Mouse (Mus musculus) heart, postnatal 0 days (tissue): ENCODE measurements around the gene Ccdc85b. TPM values are rescaled to one million over a fixed set of nuclear protein-coding genes. Genes with fewer than 3 reads are reported as not detected.
A peak's percentile ranks its signal among the peaks of the same experiment; 100 is the strongest.
"Not testable (repeated sequence)": the region's sequence is repeated elsewhere in the genome, so short reads cannot be mapped to it uniquely, and the experiment has no call there.

Experiments used
- ATAC-seq: fragments of 200-750 bp; cut with Nextera tagmentation; 2 replicates; pipeline ENCODE4 v1.8.0; 2017; ENCODE audit warnings: low read depth, moderate number of reproducible peaks, moderate library complexity; ENCODE audit not compliant: insufficient read depth
- DNase-seq: peaks from one replicate; pipeline ENCODE4 v3.0.0-alpha.2; 2016; ENCODE audit warnings: low spot score
- H3K27ac ChIP-seq: fragments of 300-500 bp; sonication (generic); 2 replicates; pipeline ENCODE4 v1.5.1; 2014; ENCODE audit warnings: low read depth, mild to moderate bottlenecking
- H3K27me3 ChIP-seq: fragments of 300-500 bp; sonication (generic); 2 replicates; pipeline ENCODE4 v1.6.1; 2014; ENCODE audit warnings: low read length, mixed read lengths; ENCODE audit not compliant: control insufficient read depth, insufficient read depth
- H3K36me3 ChIP-seq: fragments of 300-500 bp; sonication (generic); replicated peaks from 2 replicates; pipeline ENCODE4 v1.6.1; 2014; ENCODE audit warnings: low read length, mixed read lengths; ENCODE audit not compliant: control insufficient read depth, insufficient read depth
- H3K4me1 ChIP-seq: fragments of 300-500 bp; sonication (generic); 2 replicates; pipeline ENCODE4 v1.6.1; 2014; ENCODE audit warnings: antibody characterized with exemption; ENCODE audit not compliant: control insufficient read depth, insufficient read depth
- H3K4me2 ChIP-seq: fragments of 300-500 bp; sonication (generic); 2 replicates; pipeline ENCODE4 v1.6.1; 2014; ENCODE audit warnings: low read depth, mild to moderate bottlenecking, low read length, moderate library complexity
- H3K4me3 ChIP-seq: fragments of 300-500 bp; sonication (generic); 2 replicates; pipeline ENCODE4 v1.5.1; 2014; ENCODE audit warnings: low read depth, low read length
- H3K9ac ChIP-seq: fragments of 300-500 bp; sonication (generic); replicated peaks from 2 replicates; pipeline ENCODE4 v1.6.1; 2014; ENCODE audit warnings: low read depth, low read length, mixed read lengths
- H3K9me3 ChIP-seq: fragments of 300-500 bp; sonication (generic); replicated peaks from 2 replicates; pipeline ENCODE4 v1.6.1; 2016; ENCODE audit warnings: low read length; ENCODE audit not compliant: control insufficient read depth
- CTCF ChIP-seq: IDR thresholded peaks from 2 replicates; pipeline ENCODE4 v1.5.1; 2016; ENCODE audit warnings: antibody characterized with exemption, control low read depth, low read depth
- EP300 ChIP-seq: IDR thresholded peaks from 2 replicates; pipeline ENCODE4 v1.6.1; 2016; ENCODE audit warnings: antibody characterized with exemption, low read depth
- WGBS: fragments of 180-500 bp; shearing (Covaris S2); extraction: QIAGEN DNeasy Blood & Tissue Kit; methylation state at CpG from one replicate; pipeline ENCODE4 v1.1.7; 2014; 5-methylcytosine and 5-hydroxymethylcytosine counted together
- polyA plus RNA-seq: library from polyadenylated mRNA; unstranded; fragments of >200 nt; fragmentation: Nextera tagmentation; extraction: Ambion mirVana; gene quantifications from 2 replicates; pipeline ENCODE4 v1.2.1, GENCODE M21; 2015
- total RNA-seq: library from RNA; depleted of rRNA; stranded (reverse); fragments of >200 nt; gene quantifications from 2 replicates; pipeline ENCODE4 v1.2.3, GENCODE M21; 2014; ENCODE audit warnings: low replicate concordance; rRNA removed

Gene Ccdc85b
- total and polyA plus RNA-seq, 2 experiments from 2014 or later = 9.2 to 10.6 TPM

DNA sequence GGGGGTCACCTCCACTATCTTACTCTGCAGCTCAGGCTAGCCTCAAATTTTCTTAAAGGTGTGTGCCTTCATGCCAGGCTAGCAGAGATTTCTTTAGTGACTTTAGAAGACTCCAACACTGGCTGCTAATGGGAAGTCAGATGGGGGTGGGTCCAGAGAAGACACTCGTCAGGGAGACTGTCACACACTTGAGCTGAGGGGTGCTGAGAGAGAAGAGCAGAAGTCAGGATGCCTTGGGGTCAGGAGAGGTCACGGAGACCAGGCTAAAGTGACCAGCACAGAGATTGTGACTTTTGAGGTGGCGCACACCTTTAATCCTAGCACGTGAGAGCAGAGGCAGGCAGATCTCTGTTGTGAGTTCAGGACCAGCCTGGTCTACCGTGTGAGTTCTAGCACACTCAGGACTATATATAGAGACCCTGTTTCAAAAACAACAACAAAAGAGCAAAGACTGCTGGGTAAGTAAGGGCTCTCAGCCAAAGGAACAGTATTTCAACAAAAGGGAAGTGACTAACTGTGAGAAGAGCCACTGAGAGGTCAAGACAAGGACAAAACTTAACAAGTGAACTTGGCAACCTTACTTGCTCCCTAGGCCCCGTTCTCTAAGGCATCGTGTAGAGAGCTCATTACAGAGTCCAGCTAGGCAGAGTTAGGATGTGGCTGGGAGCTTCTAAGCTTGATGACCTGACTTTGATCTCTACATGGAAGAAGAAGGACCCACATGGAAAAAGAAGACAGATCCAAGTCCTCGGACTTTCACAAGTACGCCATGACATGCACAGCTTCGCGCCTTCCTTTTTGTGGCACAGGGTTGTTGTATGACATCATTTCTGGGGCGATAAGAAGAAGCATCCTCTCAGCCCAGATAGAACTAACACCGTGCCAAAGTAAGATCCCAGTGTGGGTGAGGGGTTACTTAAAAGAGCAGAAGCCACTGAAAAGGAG is 49.4 kb downstream of the Ccdc85b start:
- Histone ChIP-seq H3K27me3 (no peaks in the 10 kb centered on the region), H3K4me2 (peak overlapping the region; percentile 77; the same call in 1 of the 2 replicates), H3K27ac (peak overlapping the region; percentile 100), H3K9me3 (no peaks in the 10 kb centered on the region), H3K4me3 (peak overlapping the region; percentile 60; the same call in 1 of the 2 replicates), H3K4me1 (peaks cover 16% of the 10 kb centered on the region; the same call in 1 of the 2 replicates), H3K36me3 (no peaks in the 10 kb centered on the region), H3K9ac (no peak overlapping the region)
- TF ChIP-seq EP300 = peak; percentile 71; the same call in 1 of the 2 replicates
- TF ChIP-seq CTCF = no peak
- DNase-seq = peak; percentile 62
- 52% methylated on average over 13 of the region's 13 CpGs for WGBS
- peak; percentile 27 for ATAC-seq

DNA sequence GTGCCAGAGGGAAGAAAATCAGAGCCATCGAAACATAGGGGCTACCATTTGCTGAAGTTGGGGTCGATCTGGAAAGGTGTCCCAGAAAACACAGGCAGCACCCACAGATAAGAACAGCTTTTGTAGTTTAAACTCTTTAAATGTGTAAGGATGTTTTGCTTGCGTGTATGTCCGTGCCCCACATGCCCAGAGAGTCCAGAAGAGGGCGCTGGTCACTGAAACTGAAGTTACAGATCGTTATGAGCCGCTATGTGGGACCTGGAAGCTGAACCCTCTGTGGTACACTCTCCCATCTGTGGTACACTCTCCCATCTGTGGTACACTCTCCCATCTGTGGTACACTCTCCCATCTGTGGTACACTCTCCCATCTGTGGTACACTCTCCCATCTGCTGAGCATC is 50.6 kb downstream of the Ccdc85b start:
- ATAC-seq = peak; percentile 72

DNA sequence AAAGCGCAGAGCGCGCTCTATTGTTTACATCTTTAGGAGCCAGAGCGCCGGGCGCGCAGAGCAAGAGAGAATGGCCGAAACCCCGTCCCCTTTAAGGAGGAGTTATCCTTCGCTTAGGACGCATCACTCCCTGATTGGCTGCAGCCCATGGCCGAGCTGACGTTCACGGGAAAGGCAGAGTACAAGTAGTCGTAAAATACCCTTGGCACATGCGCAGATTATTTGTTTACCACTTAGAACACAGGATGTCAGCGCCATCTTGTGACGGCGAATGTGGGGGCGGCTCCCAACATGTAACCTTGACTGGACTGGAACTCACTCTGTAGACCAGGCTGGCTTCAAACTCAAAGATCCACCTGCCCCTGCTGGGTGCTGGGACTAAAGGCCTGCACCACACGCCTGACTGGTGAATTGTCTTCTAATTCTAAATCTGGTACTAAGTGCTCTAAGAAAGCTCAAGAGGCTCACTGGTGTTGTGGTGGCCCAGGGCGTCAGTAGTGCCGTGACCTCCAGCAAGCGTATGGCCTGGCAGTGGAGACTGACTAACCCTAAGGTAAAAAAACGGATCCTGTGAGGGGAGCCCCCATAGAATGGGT is 51.1 kb downstream of the Ccdc85b start:
- Histone ChIP-seq H3K27ac (peak overlapping the region; percentile 100), H3K4me3 (peak overlapping the region; percentile 60), H3K4me1 (peaks cover 16% of the 10 kb centered on the region; the same call in 1 of the 2 replicates), H3K9ac (peak overlapping the region; percentile 79), H3K4me2 (peak overlapping the region; percentile 77)
- ATAC-seq = peak; percentile 76
- H3K36me3 ChIP-seq, H3K9me3 ChIP-seq, H3K27me3 ChIP-seq, DNase-seq: not testable (repeated sequence)
- 11% methylated on average over 21 of the region's 25 CpGs for WGBS

More for the DNA sequence above, 50.6 kb downstream of the Ccdc85b start:
- peak overlapping the region; percentile 79 for H3K9ac ChIP-seq
- H3K27ac ChIP-seq = peak overlapping the region; percentile 100
- H3K4me2 ChIP-seq = peak overlapping the region; percentile 77
- peak overlapping the region; percentile 60 for H3K4me3 ChIP-seq
- 18% methylated on average over 7 of the region's 7 CpGs for WGBS
- no peaks in the 10 kb centered on the region for H3K9me3 ChIP-seq
- DNase-seq = peak; percentile 87
- H3K4me1 ChIP-seq = peaks cover 16% of the 10 kb centered on the region; the same call in 1 of the 2 replicates
- TF ChIP-seq CTCF (peak; percentile 61), EP300 (no peak)
- H3K27me3 ChIP-seq = no peaks in the 10 kb centered on the region
- H3K36me3 ChIP-seq = no peaks in the 10 kb centered on the region

DNA sequence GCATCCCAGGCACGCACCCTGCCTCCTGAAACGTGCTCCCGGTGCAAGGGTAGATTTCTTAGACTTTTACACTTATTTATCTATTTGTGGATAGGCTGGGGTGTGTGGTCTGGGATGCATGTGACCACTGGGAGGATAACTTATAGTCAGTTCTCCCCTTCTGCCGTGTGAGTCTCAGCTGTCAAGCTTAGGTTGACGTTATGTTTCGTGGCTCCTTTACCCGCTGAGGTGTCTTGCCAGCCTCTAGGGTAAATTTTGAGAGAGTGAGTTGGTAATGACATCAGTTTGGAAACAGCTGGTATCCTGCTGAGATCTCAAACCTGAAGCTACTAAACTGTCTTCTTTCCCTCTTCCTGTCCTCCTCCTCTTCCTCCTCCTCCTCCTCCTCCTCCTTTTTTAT is 51.8 kb downstream of the Ccdc85b start:
- Histone ChIP-seq H3K36me3 (no peaks in the 10 kb centered on the region), H3K27ac (peak overlapping the region; percentile 81), H3K4me1 (peaks cover 16% of the 10 kb centered on the region; the same call in 1 of the 2 replicates), H3K27me3 (no peaks in the 10 kb centered on the region), H3K9me3 (no peaks in the 10 kb centered on the region), H3K4me3 (peak overlapping the region; percentile 41), H3K4me2 (peak overlapping the region; percentile 61), H3K9ac (peak overlapping the region; percentile 47; the same call in 1 of the 2 replicates)
- TF ChIP-seq EP300 (no peak), CTCF (no peak)
- 12% methylated on average over 7 of the region's 7 CpGs for WGBS
- DNase-seq (no peak), ATAC-seq (no peak)

Other genes with a start within 250 kb of the Ccdc85b start
- gene Pacs1, start 184.8 kb downstream of the Ccdc85b start, total RNA-seq = 11.3 and 45.7 TPM in 2 replicates
- gene Pacs1, start 184.8 kb downstream of the Ccdc85b start, polyA plus RNA-seq = 7.2 and 7.4 TPM in 2 replicates
- 132 and 175 TPM in 2 replicates for gene Sf3b2, start 162.4 kb downstream of the Ccdc85b start, total RNA-seq
- 158 and 159 TPM in 2 replicates for gene Sf3b2, start 162.4 kb downstream of the Ccdc85b start, polyA plus RNA-seq
- 4.0 and 13.3 TPM in 2 replicates for gene Gal3st3, start 159.6 kb downstream of the Ccdc85b start, total RNA-seq
- 5.1 and 6.8 TPM in 2 replicates for gene Gal3st3, start 159.6 kb downstream of the Ccdc85b start, polyA plus RNA-seq
- gene Catsper1, start 122.2 kb downstream of the Ccdc85b start, total RNA-seq = not detected in 2 replicates
- not detected in 2 replicates for gene Catsper1, start 122.2 kb downstream of the Ccdc85b start, polyA plus RNA-seq
- gene Cst6, start 108.3 kb downstream of the Ccdc85b start, total RNA-seq = 0.89 and 0.99 TPM in 2 replicates
- gene Cst6, start 108.3 kb downstream of the Ccdc85b start, polyA plus RNA-seq = 2.3 and 3.0 TPM in 2 replicates
- gene Eif1ad, start 91.2 kb downstream of the Ccdc85b start, total RNA-seq = 37.9 and 40.6 TPM in 2 replicates
- gene Eif1ad, start 91.2 kb downstream of the Ccdc85b start, polyA plus RNA-seq = 33.5 and 37.5 TPM in 2 replicates
- 120 and 143 TPM in 2 replicates for gene Banf1, start 90.7 kb downstream of the Ccdc85b start, total RNA-seq
- gene Banf1, start 90.7 kb downstream of the Ccdc85b start, polyA plus RNA-seq = 340 and 356 TPM in 2 replicates
- 4.4 and 39.0 TPM in 2 replicates for gene Sart1, start 69.2 kb downstream of the Ccdc85b start, total RNA-seq
- 26.4 and 26.9 TPM in 2 replicates for gene Sart1, start 69.2 kb downstream of the Ccdc85b start, polyA plus RNA-seq
- 0.31 and 3.5 TPM in 2 replicates for gene Tsga10ip, start 55.4 kb downstream of the Ccdc85b start, total RNA-seq
- 2.5 and 3.5 TPM in 2 replicates for gene Tsga10ip, start 55.4 kb downstream of the Ccdc85b start, polyA plus RNA-seq
- gene Drap1, start 32.9 kb downstream of the Ccdc85b start, total RNA-seq = 169 and 171 TPM in 2 replicates
- gene Drap1, start 32.9 kb downstream of the Ccdc85b start, polyA plus RNA-seq = 328 and 338 TPM in 2 replicates
- gene AI837181, start 32.8 kb downstream of the Ccdc85b start, total RNA-seq = 47.4 and 59.1 TPM in 2 replicates
- 38.1 and 40.5 TPM in 2 replicates for gene AI837181, start 32.8 kb downstream of the Ccdc85b start, polyA plus RNA-seq
- gene Fosl1, start 10.3 kb downstream of the Ccdc85b start, total RNA-seq = not detected in 2 replicates
- 0.12 TPM in 1 of 2 replicates, not detected in the other for gene Fosl1, start 10.3 kb downstream of the Ccdc85b start, polyA plus RNA-seq
- 81.6 and 86.4 TPM in 2 replicates for gene Fibp, start 2.7 kb upstream of the Ccdc85b start, total RNA-seq
- gene Fibp, start 2.7 kb upstream of the Ccdc85b start, polyA plus RNA-seq = 142 and 146 TPM in 2 replicates
- not detected in 2 replicates for gene Ctsw, start 10.6 kb upstream of the Ccdc85b start, total RNA-seq
- gene Ctsw, start 10.6 kb upstream of the Ccdc85b start, polyA plus RNA-seq = 0.42 and 0.73 TPM in 2 replicates
- gene Efemp2, start 16.1 kb upstream of the Ccdc85b start, total RNA-seq = 46.8 and 52.7 TPM in 2 replicates
- 32.2 and 34.1 TPM in 2 replicates for gene Efemp2, start 16.1 kb upstream of the Ccdc85b start, polyA plus RNA-seq
- gene Mus81, start 30.5 kb upstream of the Ccdc85b start, total RNA-seq = 45.8 and 62.4 TPM in 2 replicates
- gene Mus81, start 30.5 kb upstream of the Ccdc85b start, polyA plus RNA-seq = 35.8 and 36.8 TPM in 2 replicates
- 448 and 685 TPM in 2 replicates for gene Cfl1, start 32.6 kb upstream of the Ccdc85b start, total RNA-seq
- 948 and 963 TPM in 2 replicates for gene Cfl1, start 32.6 kb upstream of the Ccdc85b start, polyA plus RNA-seq
- not detected in 2 replicates for gene 1700020D05Rik, start 45.9 kb upstream of the Ccdc85b start, total RNA-seq
- gene 1700020D05Rik, start 45.9 kb upstream of the Ccdc85b start, polyA plus RNA-seq = not detected in 2 replicates
- gene Snx32, start 52.6 kb upstream of the Ccdc85b start, total RNA-seq = 8.6 and 22.6 TPM in 2 replicates
- 9.1 and 9.3 TPM in 2 replicates for gene Snx32, start 52.6 kb upstream of the Ccdc85b start, polyA plus RNA-seq
- gene Ovol1, start 102.8 kb upstream of the Ccdc85b start, total RNA-seq = not detected in 2 replicates
- gene Ovol1, start 102.8 kb upstream of the Ccdc85b start, polyA plus RNA-seq = 0.05 TPM in 1 of 2 replicates, not detected in the other
- gene Ap5b1, start 110.1 kb upstream of the Ccdc85b start, total RNA-seq = 5.8 and 12.9 TPM in 2 replicates
- 1.7 and 2.0 TPM in 2 replicates for gene Ap5b1, start 110.1 kb upstream of the Ccdc85b start, polyA plus RNA-seq
- 42.4 and 57.6 TPM in 2 replicates for gene Rnaseh2c, start 144.0 kb upstream of the Ccdc85b start, total RNA-seq
- 50.7 and 51.8 TPM in 2 replicates for gene Rnaseh2c, start 144.0 kb upstream of the Ccdc85b start, polyA plus RNA-seq
- 55.4 and 164 TPM in 2 replicates for gene Kat5, start 152.3 kb upstream of the Ccdc85b start, total RNA-seq
- gene Kat5, start 152.3 kb upstream of the Ccdc85b start, polyA plus RNA-seq = 27.0 and 29.7 TPM in 2 replicates
- 26.3 and 49.5 TPM in 2 replicates for gene Rela, start 179.6 kb upstream of the Ccdc85b start, total RNA-seq
- gene Rela, start 179.6 kb upstream of the Ccdc85b start, polyA plus RNA-seq = 22.9 and 23.6 TPM in 2 replicates
- gene Sipa1, start 205.8 kb upstream of the Ccdc85b start, total RNA-seq = 33.2 and 37.8 TPM in 2 replicates
- 12.3 and 14.0 TPM in 2 replicates for gene Sipa1, start 205.8 kb upstream of the Ccdc85b start, polyA plus RNA-seq
- gene Map3k11, start 230.8 kb upstream of the Ccdc85b start, total RNA-seq = 43.5 and 51.5 TPM in 2 replicates
- 16.3 and 17.0 TPM in 2 replicates for gene Map3k11, start 230.8 kb upstream of the Ccdc85b start, polyA plus RNA-seq
- gene Pcnx3, start 231.0 kb upstream of the Ccdc85b start, total RNA-seq = 27.0 and 35.9 TPM in 2 replicates
- 6.1 and 6.7 TPM in 2 replicates for gene Pcnx3, start 231.0 kb upstream of the Ccdc85b start, polyA plus RNA-seq
- not detected in 2 replicates for gene Kcnk7, start 246.5 kb upstream of the Ccdc85b start, total RNA-seq
- gene Kcnk7, start 246.5 kb upstream of the Ccdc85b start, polyA plus RNA-seq = 0.30 and 0.34 TPM in 2 replicates